Mouse (Mus musculus) mature B cell (primary cell): ENCODE measurements around the gene Ptpn20.

ENCODE experiments used
- in situ Hi-C: fragments of 300-500 bp; cut with MboI; formaldehyde crosslinking; loops from 2 replicates; pipeline ENCODE4 v1.14.3; 2019

Ptpn20 gene

GRCm38 (mm10) chr14:33588951-33589350, at the start of gene Ptpn20:
Ptpn20 (plus strand) TSS chr14:33589207.
- in situ Hi-C loops = no loop called here

GRCm38 (mm10) chr14:33539559-33540167, 49.3 kb upstream of the Ptpn20 start:
- in situ Hi-C loops = no loop called here

GRCm38 (mm10) chr14:33545565-33546143, 43.4 kb upstream of the Ptpn20 start:
- in situ Hi-C loops = no loop called here

- in situ Hi-C loops = no loop called here
Measured at GRCm38 (mm10) chr14:33548650-33549049, 40.4 kb upstream of the Ptpn20 start.

- in situ Hi-C loops = no loop called here
Measured at GRCm38 (mm10) chr14:33549856-33550255, 39.2 kb upstream of the Ptpn20 start.

- in situ Hi-C loops = no loop called here
Measured at GRCm38 (mm10) chr14:33570737-33571136, 18.3 kb upstream of the Ptpn20 start.

GRCm38 (mm10) chr14:33573643-33574042, 15.4 kb upstream of the Ptpn20 start:
- in situ Hi-C loops = no loop called here

- in situ Hi-C loops = no loop called here
Measured at GRCm38 (mm10) chr14:33579771-33580484, 9.1 kb upstream of the Ptpn20 start.

- in situ Hi-C loops = no loop called here
Measured at GRCm38 (mm10) chr14:33598376-33599130, 9.5 kb downstream of the Ptpn20 start.

- in situ Hi-C loops = no loop called here
Measured at GRCm38 (mm10) chr14:33607431-33607830, 18.4 kb downstream of the Ptpn20 start.

- in situ Hi-C loops = no loop called here
Measured at GRCm38 (mm10) chr14:33625036-33625435, 36.0 kb downstream of the Ptpn20 start.

GRCm38 (mm10) chr14:33632790-33633372, 43.9 kb downstream of the Ptpn20 start:
- in situ Hi-C loops = no loop called here

GRCm38 (mm10) chr14:33634354-33634753, 45.3 kb downstream of the Ptpn20 start:
- in situ Hi-C loops = no loop called here

- in situ Hi-C loops = no loop called here
Measured at GRCm38 (mm10) chr14:33634774-33635173, 45.8 kb downstream of the Ptpn20 start.

GRCm38 (mm10) chr14:33639357-33639756, 50.4 kb downstream of the Ptpn20 start:
- in situ Hi-C loops = no loop called here

- in situ Hi-C loops = no loop called here
Measured at GRCm38 (mm10) chr14:33650721-33651120, 61.7 kb downstream of the Ptpn20 start.

- in situ Hi-C loops = no loop called here
Measured at GRCm38 (mm10) chr14:33657471-33657901, 68.5 kb downstream of the Ptpn20 start.

GRCm38 (mm10) chr14:33658331-33658730, 69.3 kb downstream of the Ptpn20 start:
- in situ Hi-C loops = no loop called here

GRCm38 (mm10) chr14:33662080-33662479, 73.1 kb downstream of the Ptpn20 start:
- in situ Hi-C loops = no loop called here

- in situ Hi-C loops = no loop called here
Measured at GRCm38 (mm10) chr14:33666301-33666700, 77.3 kb downstream of the Ptpn20 start.

GRCm38 (mm10) chr14:33669891-33670290, 80.9 kb downstream of the Ptpn20 start:
- in situ Hi-C loops = no loop called here
